Mouse (Mus musculus) midbrain, embryonic 12.5 days (tissue): ENCODE results near the gene Myo6. TPM values are rescaled to one million over a fixed set of nuclear protein-coding genes. Genes with fewer than 3 reads are reported as not detected.
A peak's percentile ranks its signal among the peaks of the same experiment; 100 is the strongest.
"Not testable (repeated sequence)": the region's sequence is repeated elsewhere in the genome, so short reads cannot be mapped to it uniquely, and the experiment has no call there.

Experiments
- ATAC-seq: fragments of 200-750 bp; cut with Nextera tagmentation; 2 replicates; pipeline ENCODE4 v1.8.0; 2017; ENCODE audit warnings: low read depth, moderate TSS enrichment, moderate library complexity; ENCODE audit not compliant: low FRiP score
- H3K27ac ChIP-seq: fragments of 300-500 bp; sonication (generic); replicated peaks from 2 replicates; pipeline ENCODE4 v1.5.1; 2016; ENCODE audit warnings: mild to moderate bottlenecking
- H3K27me3 ChIP-seq: fragments of 300-500 bp; sonication (generic); 2 replicates; pipeline ENCODE4 v1.6.1; 2016; ENCODE audit warnings: mild to moderate bottlenecking
- H3K36me3 ChIP-seq: fragments of 300-500 bp; sonication (generic); 2 replicates; pipeline ENCODE4 v1.6.1; 2016
- H3K4me1 ChIP-seq: fragments of 300-500 bp; sonication (generic); 2 replicates; pipeline ENCODE4 v1.6.1; 2016
- H3K4me2 ChIP-seq: fragments of 300-500 bp; sonication (generic); replicated peaks from 2 replicates; pipeline ENCODE4 v1.6.1; 2016; ENCODE audit warnings: mild to moderate bottlenecking, moderate library complexity
- H3K4me3 ChIP-seq: fragments of 300-500 bp; sonication (generic); 2 replicates; pipeline ENCODE4 v1.5.1; 2016; ENCODE audit warnings: mild to moderate bottlenecking
- H3K9ac ChIP-seq: fragments of 300-500 bp; sonication (generic); replicated peaks from 2 replicates; pipeline ENCODE4 v1.6.1; 2016; ENCODE audit warnings: mild to moderate bottlenecking, moderate library complexity
- H3K9me3 ChIP-seq: fragments of 300-500 bp; sonication (generic); 2 replicates; pipeline ENCODE4 v1.6.1; 2016; ENCODE audit warnings: mild to moderate bottlenecking
- WGBS: fragments of 180-500 bp; shearing (Covaris S2); methylation state at CpG from one replicate; pipeline ENCODE4 v1.1.7; 2016; 5-methylcytosine and 5-hydroxymethylcytosine counted together
- polyA plus RNA-seq: library from polyadenylated mRNA; unstranded; fragments of >200 nt; fragmentation: Nextera tagmentation; extraction: Ambion mirVana; gene quantifications from 2 replicates; pipeline ENCODE4 v1.2.1, GENCODE M21; 2016

Gene Myo6
- polyA plus RNA-seq, 1 experiment from 2014 or later: 11.8 TPM

- 87% methylated on average over 5 of the region's 5 CpGs for WGBS
Measured at GRCm38 (mm10) chr9:80313610-80314009, 148.8 kb downstream of the Myo6 start.

DNA sequence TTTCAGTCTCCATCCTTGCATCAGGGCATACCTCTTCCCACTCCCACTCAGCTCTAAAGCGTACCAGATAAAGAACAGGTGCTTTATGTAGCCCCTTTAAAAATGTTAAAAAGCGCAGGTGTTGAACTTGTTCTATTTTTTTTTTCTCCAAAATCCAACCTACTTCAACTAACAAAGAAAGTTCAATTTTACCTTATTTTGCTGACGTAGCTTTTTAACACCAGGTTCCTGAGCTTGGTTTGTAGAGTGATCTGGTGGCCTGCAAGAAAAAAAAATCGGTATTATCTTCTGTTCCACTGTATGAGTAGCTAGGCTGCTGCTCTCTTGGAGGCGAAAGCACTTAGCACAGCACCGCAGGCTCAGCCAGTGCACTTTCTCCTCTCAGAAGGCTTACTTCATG, 151.1 kb downstream of the Myo6 start:
- ATAC-seq: no peak
- WGBS: 92% methylated on average over 6 of the region's 6 CpGs
- Histone ChIP-seq H3K9ac (no peak overlapping the region), H3K27me3 (no peaks in the 10 kb centered on the region), H3K27ac (no peak overlapping the region), H3K4me1 (no peaks in the 10 kb centered on the region), H3K4me2 (no peak overlapping the region), H3K9me3 (no peaks in the 10 kb centered on the region), H3K4me3 (no peak overlapping the region), H3K36me3 (no peaks in the 10 kb centered on the region)

More at GRCm38 (mm10) chr9:80313610-80314009, 148.8 kb downstream of the Myo6 start:
- no peaks in the 10 kb centered on the region for H3K27me3 ChIP-seq
- H3K4me3 ChIP-seq: no peak overlapping the region
- H3K27ac ChIP-seq: no peak overlapping the region
- no peak overlapping the region for H3K9ac ChIP-seq
- no peaks in the 10 kb centered on the region for H3K36me3 ChIP-seq
- ATAC-seq: no peak
- no peaks in the 10 kb centered on the region for H3K9me3 ChIP-seq
- H3K4me1 ChIP-seq: no peaks in the 10 kb centered on the region
- no peak overlapping the region for H3K4me2 ChIP-seq

DNA sequence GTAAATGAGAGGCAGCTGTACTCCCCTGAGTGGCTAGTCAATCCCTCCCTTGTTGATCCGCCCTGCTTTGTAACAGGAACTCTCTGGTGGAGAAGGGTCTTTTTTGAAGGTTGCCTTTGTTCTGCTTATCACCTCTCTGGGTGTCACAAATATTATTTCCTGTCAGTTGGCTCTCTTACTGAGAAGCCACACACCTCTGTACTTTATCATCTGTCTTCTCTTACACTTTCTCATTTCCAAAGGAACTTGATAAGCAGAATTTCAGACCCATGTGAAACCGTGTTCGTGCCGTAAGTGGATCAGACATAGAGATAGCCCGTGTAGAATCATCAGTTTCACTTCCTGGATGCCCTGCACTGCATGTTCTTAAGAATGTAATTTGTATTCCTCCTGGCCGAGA, 153.2 kb downstream of the Myo6 start:
- 87% methylated on average over 6 of the region's 6 CpGs for WGBS
- ATAC-seq: no peak
- Histone ChIP-seq H3K36me3 (no peaks in the 10 kb centered on the region), H3K4me2 (no peak overlapping the region), H3K27me3 (no peaks in the 10 kb centered on the region), H3K9me3 (no peaks in the 10 kb centered on the region), H3K4me3 (no peak overlapping the region), H3K9ac (no peak overlapping the region), H3K4me1 (no peaks in the 10 kb centered on the region), H3K27ac (no peak overlapping the region)

DNA sequence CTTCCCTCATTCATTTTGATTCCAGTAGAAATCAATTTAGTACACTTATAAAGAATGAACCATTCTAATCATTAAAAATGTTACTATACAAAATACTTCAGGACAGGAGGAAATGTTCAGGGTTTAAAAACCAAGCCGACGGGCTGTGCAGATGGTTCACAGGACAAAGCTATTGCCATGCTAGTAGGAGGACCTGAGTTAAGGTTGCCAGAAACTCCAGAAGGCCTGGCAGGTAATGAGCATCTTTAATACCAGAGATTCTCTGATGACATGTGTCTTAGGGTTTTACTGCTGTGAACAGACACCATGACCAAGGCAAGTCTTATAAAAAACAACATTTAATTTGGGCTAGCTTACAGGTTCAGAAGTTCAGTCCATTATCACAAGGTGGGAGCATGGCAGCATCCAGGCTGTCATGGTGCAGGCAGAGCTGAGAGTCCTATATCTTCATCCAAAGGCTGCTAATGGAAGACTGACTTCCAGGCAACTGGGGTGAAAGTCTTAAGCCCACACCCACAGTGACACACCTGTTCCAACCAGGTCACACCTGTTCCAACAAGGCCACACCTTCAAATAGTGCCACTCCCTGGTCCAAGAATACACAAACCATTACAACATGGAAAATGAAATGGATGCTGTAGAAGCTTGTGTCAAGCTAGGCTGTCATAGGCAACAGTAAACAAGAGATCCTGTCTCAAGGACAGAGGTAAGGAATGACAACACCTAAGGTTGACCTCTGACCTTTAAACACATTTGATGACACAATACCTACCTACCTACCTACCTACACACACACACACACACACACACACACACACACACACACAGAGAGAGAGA, 156.4 kb downstream of the Myo6 start:
- H3K27me3 ChIP-seq, H3K9ac ChIP-seq, H3K4me1 ChIP-seq, H3K9me3 ChIP-seq, H3K4me2 ChIP-seq, ATAC-seq, H3K4me3 ChIP-seq, H3K27ac ChIP-seq, H3K36me3 ChIP-seq: not testable (repeated sequence)
- WGBS: 97% methylated on average over 2 of the region's 2 CpGs

DNA sequence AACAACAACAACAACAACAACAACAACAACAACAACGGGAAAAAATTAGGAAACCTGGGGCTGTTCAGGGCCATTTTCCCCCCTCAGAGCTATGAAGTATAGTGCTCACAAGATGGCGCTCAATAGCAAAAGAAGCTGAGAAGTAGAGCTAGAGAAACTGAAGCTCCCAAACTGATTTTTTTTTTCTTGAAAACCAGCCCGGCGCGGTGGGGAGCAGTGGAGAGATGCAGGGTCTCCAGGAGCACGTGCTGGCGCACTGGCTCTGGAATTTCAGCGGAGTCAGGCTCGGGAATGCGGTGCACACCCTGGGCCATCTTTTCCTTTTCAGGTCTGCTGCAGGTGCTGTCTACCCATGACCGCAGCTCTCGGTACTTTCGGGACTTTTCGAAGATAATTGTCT, 167.3 kb downstream of the Myo6 start:
- Histone ChIP-seq H3K4me2 (peak overlapping the region; percentile 50), H3K4me1 (no peaks in the 10 kb centered on the region), H3K9me3 (no peaks in the 10 kb centered on the region), H3K4me3 (peak overlapping the region; percentile 14; the same call in 1 of the 2 replicates), H3K9ac (no peak overlapping the region), H3K27me3 (peaks cover 14% of the 10 kb centered on the region; the same call in 1 of the 2 replicates), H3K27ac (no peak overlapping the region), H3K36me3 (no peaks in the 10 kb centered on the region)
- ATAC-seq: peak; percentile 72
- WGBS: 21% methylated on average over 14 of the region's 14 CpGs

DNA sequence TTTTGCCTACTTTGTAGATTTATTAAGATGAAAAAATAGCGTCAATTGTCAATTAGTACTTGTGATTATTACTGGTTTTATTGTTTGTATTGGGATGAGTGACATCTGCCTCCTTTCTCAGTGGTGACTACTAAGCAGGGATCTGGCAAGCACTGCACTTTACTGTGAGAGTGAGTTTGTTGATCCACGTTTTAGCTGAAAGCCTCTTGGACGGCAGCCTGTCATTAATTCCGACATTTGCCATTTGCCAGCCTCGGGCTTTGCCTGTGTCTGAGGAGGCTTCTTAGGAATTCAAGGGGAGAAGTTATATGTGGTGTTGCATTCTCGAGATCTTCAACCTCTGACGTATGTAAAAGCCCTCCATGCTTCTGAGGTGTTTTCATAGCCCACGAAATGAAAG, 168.6 kb downstream of the Myo6 start:
- peaks cover 14% of the 10 kb centered on the region; the same call in 1 of the 2 replicates for H3K27me3 ChIP-seq
- no peaks in the 10 kb centered on the region for H3K9me3 ChIP-seq
- no peak overlapping the region for H3K4me2 ChIP-seq
- no peak for ATAC-seq
- H3K27ac ChIP-seq: no peak overlapping the region
- no peak overlapping the region for H3K4me3 ChIP-seq
- WGBS: 51% methylated on average over 8 of the region's 8 CpGs
- H3K36me3 ChIP-seq: no peaks in the 10 kb centered on the region
- no peak overlapping the region for H3K9ac ChIP-seq
- no peaks in the 10 kb centered on the region for H3K4me1 ChIP-seq

DNA sequence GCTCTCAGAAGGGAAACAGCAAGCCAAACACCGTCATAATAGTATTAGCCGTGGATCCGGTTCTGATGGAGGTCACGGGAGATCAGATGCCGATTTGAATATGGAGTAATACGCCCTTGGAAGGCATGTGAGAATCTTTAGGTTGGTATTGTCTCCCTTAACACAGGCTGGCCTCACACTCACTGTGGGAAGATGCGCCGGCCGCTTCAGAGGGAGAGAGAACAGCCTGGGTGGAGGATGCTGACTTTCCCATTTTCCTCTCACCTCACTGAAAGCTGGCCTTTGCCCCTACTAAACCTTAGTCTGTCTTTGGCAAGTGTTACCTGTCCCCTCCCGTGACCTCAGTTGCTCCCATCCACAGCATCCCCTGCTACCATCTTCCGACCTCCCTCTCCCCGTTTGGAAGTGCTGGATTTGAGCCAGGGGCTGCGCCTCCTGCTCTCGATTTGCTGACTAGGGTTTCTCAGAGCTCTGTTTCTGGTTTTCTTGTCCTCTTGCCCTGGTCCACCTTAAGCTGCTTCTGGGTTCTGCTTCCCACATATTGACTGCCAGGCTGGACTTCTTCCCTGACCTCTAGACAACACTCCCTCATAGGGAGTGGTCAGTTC, 169.3 kb downstream of the Myo6 start:
- 65% methylated on average over 14 of the region's 14 CpGs for WGBS
- H3K27me3 ChIP-seq: peaks cover 14% of the 10 kb centered on the region; the same call in 1 of the 2 replicates
- H3K36me3 ChIP-seq: no peaks in the 10 kb centered on the region
- H3K9ac ChIP-seq: no peak overlapping the region
- H3K9me3 ChIP-seq: no peaks in the 10 kb centered on the region
- no peak overlapping the region for H3K4me2 ChIP-seq
- no peak for ATAC-seq
- H3K4me1 ChIP-seq: no peaks in the 10 kb centered on the region
- no peak overlapping the region for H3K4me3 ChIP-seq
- H3K27ac ChIP-seq: no peak overlapping the region

GRCm38 (mm10) chr9:80335660-80336357, 171.0 kb downstream of the Myo6 start:
- Histone ChIP-seq H3K27me3 (peaks cover 14% of the 10 kb centered on the region; the same call in 1 of the 2 replicates), H3K27ac (no peak overlapping the region), H3K9ac (no peak overlapping the region), H3K36me3 (no peaks in the 10 kb centered on the region), H3K4me2 (no peak overlapping the region), H3K4me1 (no peaks in the 10 kb centered on the region), H3K9me3 (no peaks in the 10 kb centered on the region), H3K4me3 (no peak overlapping the region)
- 87% methylated on average over 13 of the region's 13 CpGs for WGBS
- no peak for ATAC-seq

GRCm38 (mm10) chr9:80338026-80338425, 173.2 kb downstream of the Myo6 start:
- Histone ChIP-seq H3K4me3 (no peak overlapping the region), H3K4me1 (no peaks in the 10 kb centered on the region), H3K9ac (no peak overlapping the region), H3K4me2 (no peak overlapping the region), H3K36me3 (no peaks in the 10 kb centered on the region), H3K27ac (no peak overlapping the region), H3K27me3 (peaks cover 9% of the 10 kb centered on the region; the same call in 1 of the 2 replicates), H3K9me3 (no peaks in the 10 kb centered on the region)
- no peak for ATAC-seq
- WGBS: 90% methylated on average over 6 of the region's 6 CpGs

DNA sequence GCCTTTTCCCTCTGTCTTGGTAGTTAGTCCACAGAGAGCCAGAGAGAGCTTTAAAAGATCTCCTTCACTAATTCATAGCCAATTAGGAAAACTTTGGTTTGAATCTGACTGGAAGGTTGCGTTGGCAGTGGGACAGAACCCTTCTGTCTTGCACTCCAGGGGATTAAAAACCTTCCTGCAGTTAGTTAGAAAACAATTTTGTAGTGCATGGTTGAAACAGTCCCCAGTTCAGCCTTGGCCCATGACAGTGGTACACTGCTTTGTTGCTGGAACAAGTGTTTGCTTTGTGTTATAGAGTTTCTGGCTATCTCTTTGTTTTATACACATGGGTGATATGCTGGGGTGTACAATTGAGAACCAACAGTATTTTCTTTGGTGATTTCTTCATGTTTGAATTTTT, 176.1 kb downstream of the Myo6 start:
- H3K4me2 ChIP-seq: no peak overlapping the region
- no peak overlapping the region for H3K9ac ChIP-seq
- no peak overlapping the region for H3K4me3 ChIP-seq
- 80% methylated on average over 1 of the region's 1 CpGs for WGBS
- no peak overlapping the region for H3K27ac ChIP-seq
- H3K36me3 ChIP-seq: no peaks in the 10 kb centered on the region
- no peaks in the 10 kb centered on the region for H3K9me3 ChIP-seq
- no peaks in the 10 kb centered on the region for H3K4me1 ChIP-seq
- H3K27me3 ChIP-seq: no peaks in the 10 kb centered on the region
- ATAC-seq: no peak

DNA sequence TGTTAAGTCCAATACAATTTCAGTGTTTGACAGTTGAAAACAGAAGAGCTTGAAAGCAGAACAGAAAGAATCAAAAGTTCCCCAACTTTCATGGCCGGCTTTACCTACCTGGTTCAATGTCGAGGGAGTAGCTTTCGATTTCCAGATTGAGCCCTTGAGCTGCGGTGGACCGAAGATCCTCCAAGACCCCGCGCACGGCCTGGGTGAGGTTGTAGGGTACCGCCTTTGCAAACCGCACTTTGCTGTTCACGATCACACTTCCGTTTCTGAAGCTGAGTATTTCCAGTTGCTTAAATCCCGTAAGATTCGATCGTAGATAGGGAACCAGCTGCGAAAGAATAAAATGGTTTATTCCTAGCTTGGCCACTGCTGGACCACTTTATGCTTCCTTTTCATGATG, 176.9 kb downstream of the Myo6 start:
- Histone ChIP-seq H3K9me3 (no peaks in the 10 kb centered on the region), H3K9ac (no peak overlapping the region), H3K27me3 (no peaks in the 10 kb centered on the region), H3K4me3 (no peak overlapping the region), H3K4me1 (no peaks in the 10 kb centered on the region), H3K4me2 (no peak overlapping the region), H3K36me3 (no peaks in the 10 kb centered on the region), H3K27ac (no peak overlapping the region)
- ATAC-seq: no peak
- 98% methylated on average over 16 of the region's 16 CpGs for WGBS

GRCm38 (mm10) chr9:80342520-80342919, 177.7 kb downstream of the Myo6 start:
- H3K4me3 ChIP-seq: no peak overlapping the region
- no peak overlapping the region for H3K27ac ChIP-seq
- no peak overlapping the region for H3K9ac ChIP-seq
- 93% methylated on average over 6 of the region's 6 CpGs for WGBS
- H3K4me1 ChIP-seq: no peaks in the 10 kb centered on the region
- H3K36me3 ChIP-seq: no peaks in the 10 kb centered on the region
- H3K27me3 ChIP-seq: no peaks in the 10 kb centered on the region
- ATAC-seq: no peak
- no peaks in the 10 kb centered on the region for H3K9me3 ChIP-seq
- H3K4me2 ChIP-seq: no peak overlapping the region
